Mouse (Mus musculus): Measurements from ENCODE around the gene Cldn17. TPM values are rescaled to one million over a fixed set of nuclear protein-coding genes. Genes with fewer than 3 reads are reported as not detected.

Gene Cldn17
- not detected for total RNA-seq (2021)
- long read RNA-seq, experiment 1, result 0 reads
- long read RNA-seq, experiment 2, result 0 reads

DNA sequence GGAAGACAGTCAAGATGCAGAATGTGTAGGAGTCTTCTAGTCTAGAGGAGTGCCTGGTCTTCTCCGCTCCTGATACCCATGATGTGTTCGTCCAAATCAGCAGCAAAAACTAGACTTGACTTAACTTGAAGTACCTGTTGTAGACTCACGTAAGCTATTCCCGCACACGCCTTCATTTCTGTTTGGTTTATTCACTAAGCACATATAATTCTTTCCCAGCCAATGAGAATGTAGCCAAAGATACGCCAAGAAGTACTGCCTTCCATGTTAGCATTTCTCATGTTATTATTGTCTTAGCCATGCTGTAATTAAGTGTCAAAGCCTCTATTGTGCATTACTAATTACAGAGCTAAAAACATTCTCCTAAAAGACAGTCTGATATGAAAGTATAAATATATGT, at the start of gene Cldn17:
Gene Cldn17, minus strand, starts transcription at position 101 of the 400 bp plus-strand sequence.
- no peak for DNase-seq

DNA sequence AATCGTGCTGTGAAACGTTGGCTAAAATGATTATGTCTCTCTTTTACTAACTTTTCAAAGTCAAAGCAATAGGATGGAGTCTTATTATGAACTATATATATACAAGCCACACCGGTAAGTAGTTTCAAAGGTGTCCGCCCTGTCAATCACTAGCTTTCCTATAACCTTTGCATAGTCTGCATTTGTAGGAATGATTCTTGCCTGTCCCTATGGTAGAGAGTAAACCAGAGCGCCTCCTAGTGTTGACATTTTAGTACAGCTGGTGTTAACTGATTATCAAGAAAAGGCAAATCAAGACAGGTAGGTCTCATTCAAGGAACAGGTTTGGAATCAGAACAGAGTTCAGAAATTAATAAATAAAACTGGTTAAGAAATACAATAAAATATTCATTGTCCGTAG, 35.7 kb upstream of the Cldn17 start:
- no peak for DNase-seq

DNA sequence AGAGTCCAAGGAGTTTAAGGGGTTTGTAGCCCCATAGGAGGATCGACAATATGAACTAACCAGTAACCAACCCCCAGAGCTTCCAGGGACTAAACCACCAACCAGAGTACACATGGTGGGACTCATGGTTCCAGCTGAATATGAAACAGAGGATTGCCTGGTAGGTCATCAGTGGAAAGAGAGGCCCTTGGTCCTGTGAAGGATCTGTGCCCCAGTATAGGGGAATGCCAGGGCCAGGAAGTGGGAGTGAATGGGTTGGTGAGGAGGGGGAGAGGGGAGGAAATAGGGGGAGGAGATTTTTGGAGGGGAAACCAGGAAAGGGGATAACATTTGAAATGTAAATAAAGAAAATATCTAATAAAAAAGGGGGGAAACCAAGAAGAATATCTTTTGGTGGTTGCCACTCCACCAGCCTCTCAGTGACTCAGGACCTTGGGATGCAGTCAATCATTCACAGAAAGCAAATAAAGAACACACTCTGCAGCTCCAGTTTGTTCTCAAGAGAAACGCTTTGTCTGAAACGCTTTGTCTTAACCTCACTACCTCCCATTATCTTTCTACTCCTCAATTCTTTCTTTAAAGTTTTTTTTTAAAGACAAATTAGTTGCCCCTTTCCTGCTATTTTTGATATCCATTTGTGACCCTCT, 33.2 kb upstream of the Cldn17 start:
- DNase-seq, result no peak

GRCm38 (mm10) chr16:88511348-88511747, 4.6 kb upstream of the Cldn17 start:
- no peak for DNase-seq

GRCm38 (mm10) chr16:88508150-88508549, 1.4 kb upstream of the Cldn17 start:
- no peak for DNase-seq

DNA sequence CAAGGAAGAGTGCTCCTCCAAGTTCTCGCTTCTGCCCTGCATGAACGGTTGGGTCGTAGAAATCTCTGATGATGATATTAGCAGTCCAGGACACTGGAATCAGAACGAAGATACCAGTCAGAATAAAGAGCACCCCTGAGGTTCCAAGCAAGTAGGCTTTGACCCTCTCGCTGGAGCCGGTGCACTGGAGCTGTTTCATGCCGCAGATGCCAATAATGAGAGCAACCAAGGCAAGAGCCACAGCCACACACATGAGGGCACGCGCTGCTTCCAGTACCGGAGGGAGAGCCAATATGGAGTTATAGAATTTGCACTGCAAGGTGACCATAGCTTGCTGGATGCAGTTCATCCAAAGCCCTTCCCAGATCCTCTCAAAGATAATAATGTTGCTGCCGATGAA, 440 bp downstream of the Cldn17 start:
- DNase-seq, result no peak

GRCm38 (mm10) chr16:88488096-88488495, 18.7 kb downstream of the Cldn17 start:
- no peak for DNase-seq

- no peak for DNase-seq
Measured at GRCm38 (mm10) chr16:88480011-88480774, 26.6 kb downstream of the Cldn17 start.

DNA sequence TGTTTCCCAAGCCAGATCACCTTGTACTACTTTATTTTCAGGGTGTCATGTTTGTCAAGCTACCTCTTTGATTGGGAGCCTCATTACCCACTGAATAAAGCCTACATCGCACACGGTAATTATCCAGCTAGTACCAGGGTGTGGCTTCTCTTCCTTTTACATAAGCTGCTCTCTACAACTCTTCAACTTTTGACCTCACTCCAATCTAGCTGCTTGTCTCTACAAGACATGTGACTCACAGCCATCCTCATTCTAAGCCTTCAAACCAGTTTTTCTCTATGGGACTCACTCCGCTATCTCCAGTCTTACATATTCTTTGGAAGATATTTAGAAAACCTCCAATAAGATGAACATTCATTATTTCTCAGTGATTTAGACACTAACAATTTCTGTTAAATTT, 43.5 kb downstream of the Cldn17 start:
- no peak for DNase-seq

Other genes with a start within 250 kb of the Cldn17 start
- gene Grik1, start 216.7 kb downstream of the Cldn17 start, total RNA-seq (2021), result not detected
- not detected for gene Cldn8, start 56.2 kb upstream of the Cldn17 start, total RNA-seq (2021)
- gene Krtap24-1, start 105.3 kb upstream of the Cldn17 start, total RNA-seq (2021), result not detected
- not detected for gene 2310079G19Rik, start 120.7 kb upstream of the Cldn17 start, total RNA-seq (2021)
- gene Krtap26-1, start 140.8 kb upstream of the Cldn17 start, total RNA-seq (2021), result not detected
- gene Krtap27-1, start 164.7 kb upstream of the Cldn17 start, total RNA-seq (2021), result not detected
- gene 2310061N02Rik, start 201.0 kb upstream of the Cldn17 start, total RNA-seq (2021), result not detected
- gene Krtap13-1, start 221.9 kb upstream of the Cldn17 start, total RNA-seq (2021), result not detected
- not detected for gene Krtap13, start 244.7 kb upstream of the Cldn17 start, total RNA-seq (2021)

All from gastrocnemius, postnatal 25 days (tissue).